Mouse (Mus musculus) brain, embryonic 14.5 days (tissue): Measurements from ENCODE around the gene Hibch.
"Not testable (repeated sequence)": the region's sequence is repeated elsewhere in the genome, so short reads cannot be mapped to it uniquely, and the experiment has no call there.

Experiments used
- CTCF ChIP-seq: fragments of 200-500 bp; IDR thresholded peaks from 2 replicates; pipeline ENCODE4 v1.5.1; 2012; ENCODE audit warnings: inconsistent platforms, mild to moderate bottlenecking, moderate library complexity, borderline replicate concordance; ENCODE audit not compliant: insufficient read depth, insufficient read length; ENCODE audit errors: extremely low read depth
- POLR2A ChIP-seq: fragments of 200-500 bp; IDR thresholded peaks from 2 replicates; pipeline ENCODE4 v1.6.1; 2012; ENCODE audit warnings: mild to moderate bottlenecking, inconsistent platforms, borderline replicate concordance; ENCODE audit not compliant: poor library complexity, insufficient read depth, insufficient read length, severe bottlenecking; ENCODE audit errors: extremely low read depth

GRCm38 (mm10) chr1:52918897-52919296, 74.2 kb downstream of the Hibch start:
- not testable (repeated sequence) for TF ChIP-seq CTCF, POLR2A
